Mouse (Mus musculus): Measurements from ENCODE around the gene Zfand3.

DNA sequence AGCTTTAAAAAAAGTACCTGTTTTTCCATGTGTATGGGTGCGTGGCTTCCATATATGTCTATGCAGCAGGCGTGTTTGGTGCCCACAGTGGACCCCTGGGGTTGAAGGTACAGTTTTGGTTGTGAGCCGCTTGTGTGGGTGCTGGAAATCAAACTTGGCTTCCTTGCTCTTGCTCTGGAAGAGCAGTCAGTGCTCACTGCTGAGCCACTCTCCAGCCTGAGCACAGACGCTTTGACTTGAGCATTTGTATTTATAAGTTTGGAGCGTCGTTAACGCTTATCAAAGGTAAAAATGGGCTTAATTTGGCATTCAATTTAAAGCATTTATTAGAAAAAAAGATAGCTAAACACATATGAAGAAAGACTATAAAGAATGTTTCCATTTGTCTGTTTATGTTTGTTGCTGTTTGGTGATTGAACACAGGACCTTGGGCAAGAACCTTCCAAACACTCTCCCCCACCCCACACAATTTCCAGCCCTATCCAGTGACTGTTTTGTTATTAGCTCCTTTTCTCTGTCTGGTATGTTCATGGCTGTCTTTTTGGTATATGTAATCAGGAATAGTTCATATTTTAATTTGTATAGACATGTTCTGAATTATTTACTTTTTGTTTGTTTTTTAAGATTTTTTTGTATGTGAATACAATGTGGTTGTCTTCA, 38.8 kb downstream of the Zfand3 start:
- no peak for TF ChIP-seq POLR2AphosphoS2 (IDR thresholded peaks at IDR 0.05; ENCODE audit: low read depth, low read length)
- TF ChIP-seq CHD2 (IDR thresholded peaks at IDR 0.05; ENCODE audit: low read length), result no peak
- no peak for TF ChIP-seq MAZ (IDR thresholded peaks at IDR 0.05; ENCODE audit: low read depth, low read length)
- TF ChIP-seq ZMIZ1 (IDR thresholded peaks at IDR 0.05; ENCODE audit: low read depth, low read length), result no peak
- TF ChIP-seq MEF2A (IDR thresholded peaks at IDR 0.05; ENCODE audit: borderline replicate concordance, low read depth, low read length), result no peak
- no peak for TF ChIP-seq NRF1 (IDR thresholded peaks at IDR 0.05; ENCODE audit: low read depth, low read length)
- no peak for TF ChIP-seq EP300 (IDR thresholded peaks at IDR 0.05; ENCODE audit: low read length)
- TF ChIP-seq HCFC1 (IDR thresholded peaks at IDR 0.05; ENCODE audit: low read depth, low read length), result no peak
- no peak for TF ChIP-seq MYC (IDR thresholded peaks at IDR 0.05; ENCODE audit: low read depth, low read length)
- TF ChIP-seq MAFK (IDR thresholded peaks at IDR 0.05; ENCODE audit: insufficient replicate concordance, low read length), result no peak
- TF ChIP-seq USF1 (IDR thresholded peaks at IDR 0.05; ENCODE audit: low read depth, low read length), result no peak
- TF ChIP-seq MXI1 (IDR thresholded peaks at IDR 0.05; ENCODE audit: low read depth, low read length), result no peak
- TF ChIP-seq POLR2A (IDR thresholded peaks at IDR 0.05; ENCODE audit: low read depth, low read length), result no peak
- TF ChIP-seq KAT2A (IDR thresholded peaks at IDR 0.05; ENCODE audit: insufficient replicate concordance, low read length), result no peak
